Mouse (Mus musculus): ENCODE data around the gene 2210011C24Rik.
"Not testable (repeated sequence)": the region's sequence is repeated elsewhere in the genome, so short reads cannot be mapped to it uniquely, and the experiment has no call there.

The 2210011C24Rik gene

GRCm38 (mm10) chr8:84019738-84020137, 7.8 kb upstream of the 2210011C24Rik start:
- DNase-seq (ENCODE audit: low spot score), result no peak

- no peak for DNase-seq (ENCODE audit: low spot score)
Observed at GRCm38 (mm10) chr8:84015833-84016232, 3.9 kb upstream of the 2210011C24Rik start.

GRCm38 (mm10) chr8:84012499-84013165, 661 bp upstream of the 2210011C24Rik start:
- no peak for DNase-seq (ENCODE audit: low spot score)

GRCm38 (mm10) chr8:84010625-84011611, 1.1 kb downstream of the 2210011C24Rik start:
- DNase-seq (ENCODE audit: low spot score), result no peak

GRCm38 (mm10) chr8:84009876-84010275, 2.1 kb downstream of the 2210011C24Rik start:
- peak; percentile 67 for DNase-seq (ENCODE audit: low spot score)

- no peak for DNase-seq (ENCODE audit: low spot score)
Observed at GRCm38 (mm10) chr8:84008362-84008761, 3.6 kb downstream of the 2210011C24Rik start.

GRCm38 (mm10) chr8:84005502-84005901, 6.5 kb downstream of the 2210011C24Rik start:
- not testable (repeated sequence) for DNase-seq (ENCODE audit: low spot score)

- DNase-seq (ENCODE audit: low spot score), result peak; percentile 93
Observed at GRCm38 (mm10) chr8:84004533-84005201, 7.3 kb downstream of the 2210011C24Rik start.

GRCm38 (mm10) chr8:84003612-84004246, 8.2 kb downstream of the 2210011C24Rik start:
- no peak for DNase-seq (ENCODE audit: low spot score)

GRCm38 (mm10) chr8:84002957-84003611, 8.9 kb downstream of the 2210011C24Rik start:
- DNase-seq (ENCODE audit: low spot score), result no peak

- no peak for DNase-seq (ENCODE audit: low spot score)
Observed at GRCm38 (mm10) chr8:84001281-84002000, 10.5 kb downstream of the 2210011C24Rik start, which contains the start of gene 1700067K01Rik. Gene 1700067K01Rik, plus strand, starts transcription at chr8:84001502.

- no peak for DNase-seq (ENCODE audit: low spot score)
Observed at GRCm38 (mm10) chr8:83999825-84000224, 12.1 kb downstream of the 2210011C24Rik start.

GRCm38 (mm10) chr8:83999057-83999705, 12.8 kb downstream of the 2210011C24Rik start:
- DNase-seq (ENCODE audit: low spot score), result no peak

- no peak for DNase-seq (ENCODE audit: low spot score)
Observed at GRCm38 (mm10) chr8:83998231-83999056, 13.5 kb downstream of the 2210011C24Rik start.

GRCm38 (mm10) chr8:83997511-83998141, 14.3 kb downstream of the 2210011C24Rik start, which contains the start of gene Samd1:
Gene Samd1, plus strand, starts transcription at chr8:83997672.
- DNase-seq (ENCODE audit: low spot score), result no peak

GRCm38 (mm10) chr8:83996567-83997505, 15.1 kb downstream of the 2210011C24Rik start:
- peak; percentile 86 for DNase-seq (ENCODE audit: low spot score)

GRCm38 (mm10) chr8:83995973-83996372, 16.0 kb downstream of the 2210011C24Rik start:
- DNase-seq (ENCODE audit: low spot score), result no peak

Data from ovary, adult 18-20 months (tissue).